Mouse (Mus musculus) embryo, embryonic 10 days (tissue): ENCODE measurements at regions not wholly inside any gene's neighbourhood (a gene's known extent, or its start where the extent isn't known, plus 50 kb on each side); places are given as distances from the start of the nearest gene placed in this dataset.
A peak's percentile ranks its signal among the peaks of the same experiment; 100 is the strongest.

Experiments used
- DNase-seq: peaks from one replicate; pipeline ENCODE4 v3.0.0-alpha.2; 2015; ENCODE audit warnings: low spot score

DNA sequence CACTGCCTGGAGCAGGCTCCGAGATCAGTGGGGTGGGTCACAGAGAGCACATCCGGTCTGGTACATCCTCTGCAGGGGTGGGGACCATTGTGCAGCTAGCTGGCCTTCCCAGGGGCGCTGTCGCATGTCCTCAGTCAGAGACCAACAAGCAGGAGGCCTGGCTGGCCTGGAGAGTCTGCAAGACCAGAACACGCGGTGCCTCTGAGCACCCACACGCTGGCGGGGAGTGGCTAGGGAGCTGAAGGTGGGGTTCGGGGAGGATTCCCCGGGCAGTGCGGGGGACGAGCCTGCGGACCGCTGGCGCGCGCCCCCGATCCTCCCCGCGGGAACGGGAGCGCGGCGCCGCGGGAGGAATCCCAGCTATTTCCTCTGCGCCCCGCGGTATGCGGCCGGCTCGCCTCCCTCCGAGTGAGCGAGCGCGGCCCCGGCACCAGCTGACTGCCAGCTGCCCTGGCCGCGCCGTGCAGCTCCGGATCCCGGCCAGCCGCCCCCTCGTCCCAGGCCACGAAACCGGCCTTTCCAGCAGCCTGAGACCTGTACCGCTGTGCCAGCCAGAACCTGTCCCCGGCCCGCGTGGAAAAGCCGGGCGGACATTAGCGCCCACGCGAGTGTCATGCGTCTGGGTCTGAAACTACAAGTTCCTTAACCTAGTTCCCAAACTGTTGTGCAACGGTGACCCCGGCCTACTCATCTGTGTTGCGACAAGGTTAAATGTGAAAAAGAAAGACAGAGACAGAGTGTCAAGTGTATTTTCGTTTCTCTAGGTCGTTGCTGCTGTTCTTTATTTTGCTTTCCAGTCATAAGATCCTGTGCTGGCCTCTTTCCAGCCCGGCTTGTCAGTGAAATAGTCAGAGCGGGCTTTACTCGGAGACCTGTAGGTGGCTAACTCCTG is 61.2 kb downstream of the Pkdcc start:
- peak; percentile 82 for DNase-seq

DNA sequence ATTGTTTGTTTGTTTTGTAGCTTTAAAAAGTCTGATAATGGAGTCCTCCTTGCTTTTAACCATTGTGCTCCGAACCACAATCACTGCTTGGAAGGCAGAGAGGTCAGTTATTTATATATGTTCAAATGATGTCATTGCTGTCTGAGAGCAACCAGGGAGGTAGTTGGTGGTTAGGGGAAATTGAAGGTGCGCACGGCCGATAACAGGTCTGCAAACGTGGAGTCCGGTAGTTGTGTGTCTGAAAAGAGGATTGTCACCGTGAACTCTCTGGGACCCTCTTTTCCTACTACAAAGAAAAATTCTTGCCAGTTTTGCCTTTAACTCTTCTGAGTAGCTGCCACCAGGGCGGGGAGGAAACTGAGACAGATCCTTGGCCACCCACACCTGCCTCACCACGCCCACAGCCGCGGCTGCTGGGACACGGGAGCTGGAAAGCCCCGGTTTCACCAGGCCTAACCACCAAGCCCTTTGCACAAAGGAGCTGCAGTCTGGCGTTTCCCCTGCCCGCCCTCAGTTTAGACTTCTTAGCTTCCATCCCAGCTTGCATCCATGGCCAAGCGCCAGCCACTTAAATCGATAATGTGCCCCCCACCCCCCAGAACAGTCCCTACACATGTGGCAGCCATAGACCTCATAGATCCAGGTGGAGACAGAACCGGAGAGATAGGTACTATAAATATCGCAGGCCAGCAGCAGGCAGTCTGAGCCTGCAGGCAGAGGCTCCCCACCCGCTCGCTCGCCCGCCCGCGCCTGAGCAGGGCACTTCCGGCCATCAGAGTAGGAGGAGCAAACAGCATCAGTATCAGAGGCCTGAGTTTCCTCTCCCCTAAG is 62.2 kb downstream of the Pkdcc start:
- peak; percentile 81 for DNase-seq

DNA sequence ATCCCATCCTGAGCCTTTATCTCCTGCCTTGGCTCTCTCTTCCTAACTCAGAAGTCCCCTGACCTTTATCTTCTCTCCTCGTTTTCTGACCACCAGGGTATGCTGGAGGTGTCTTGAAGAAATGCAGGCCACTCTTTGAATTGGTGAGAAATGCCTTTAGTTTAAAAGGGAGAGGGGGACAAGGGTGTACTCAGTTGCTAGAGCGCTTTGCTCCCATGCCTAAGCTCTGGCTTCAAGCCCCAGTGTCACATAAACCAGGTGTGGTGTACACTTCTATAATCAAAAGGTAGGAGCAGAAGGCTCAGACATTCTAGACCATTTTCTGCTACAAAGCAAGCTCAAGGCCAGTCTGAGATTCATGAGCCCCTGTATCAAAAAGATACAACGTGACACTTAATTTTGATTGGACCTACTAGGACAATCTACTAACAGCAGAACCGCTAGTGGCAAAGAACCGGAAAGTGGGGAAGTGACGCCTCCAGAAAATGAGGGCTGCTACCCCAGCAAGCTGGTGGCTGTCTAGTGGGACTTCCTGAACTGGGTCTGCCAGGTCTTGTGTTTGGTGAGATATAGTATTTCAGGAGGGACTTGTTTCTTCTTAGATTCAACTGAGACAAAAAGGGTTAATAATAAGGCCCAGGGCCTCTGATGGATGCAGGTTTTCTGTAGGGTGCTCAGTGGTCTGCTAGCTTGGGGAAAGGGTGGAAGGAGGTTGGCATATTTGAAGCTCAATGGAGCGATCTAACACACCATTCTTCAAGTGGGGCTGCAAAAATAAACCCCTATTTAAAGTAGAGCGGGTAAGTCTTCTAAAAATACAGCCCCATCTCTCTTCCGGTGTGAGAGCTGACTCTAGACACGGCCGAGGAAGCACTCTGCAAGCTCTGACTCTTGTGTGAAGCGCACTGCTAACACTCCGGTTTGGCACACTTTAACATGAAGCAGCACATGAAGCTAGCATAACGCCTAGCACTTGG is 63.1 kb downstream of the Pkdcc start:
- DNase-seq, result no peak

DNA sequence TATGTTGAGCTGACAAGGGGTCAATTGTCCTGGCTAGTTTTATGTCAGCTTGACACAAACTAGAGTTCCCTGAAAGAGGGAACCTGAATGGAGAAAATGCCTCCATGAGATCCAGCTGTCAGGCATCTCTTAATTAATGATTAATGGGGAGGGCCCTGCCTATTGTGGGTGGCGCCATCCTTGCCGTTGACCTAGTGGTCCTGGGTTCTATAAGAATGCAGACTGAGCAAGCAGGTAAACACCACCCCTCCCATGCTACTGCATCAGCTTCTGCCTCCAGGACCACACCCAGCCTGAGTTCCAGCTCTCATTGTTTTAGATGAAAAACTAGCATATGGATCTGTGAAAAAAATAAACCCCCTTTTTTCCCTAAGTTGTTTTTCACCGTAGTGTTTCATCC is 67.4 kb upstream of the Eml4 start:
- DNase-seq, result no peak

DNA sequence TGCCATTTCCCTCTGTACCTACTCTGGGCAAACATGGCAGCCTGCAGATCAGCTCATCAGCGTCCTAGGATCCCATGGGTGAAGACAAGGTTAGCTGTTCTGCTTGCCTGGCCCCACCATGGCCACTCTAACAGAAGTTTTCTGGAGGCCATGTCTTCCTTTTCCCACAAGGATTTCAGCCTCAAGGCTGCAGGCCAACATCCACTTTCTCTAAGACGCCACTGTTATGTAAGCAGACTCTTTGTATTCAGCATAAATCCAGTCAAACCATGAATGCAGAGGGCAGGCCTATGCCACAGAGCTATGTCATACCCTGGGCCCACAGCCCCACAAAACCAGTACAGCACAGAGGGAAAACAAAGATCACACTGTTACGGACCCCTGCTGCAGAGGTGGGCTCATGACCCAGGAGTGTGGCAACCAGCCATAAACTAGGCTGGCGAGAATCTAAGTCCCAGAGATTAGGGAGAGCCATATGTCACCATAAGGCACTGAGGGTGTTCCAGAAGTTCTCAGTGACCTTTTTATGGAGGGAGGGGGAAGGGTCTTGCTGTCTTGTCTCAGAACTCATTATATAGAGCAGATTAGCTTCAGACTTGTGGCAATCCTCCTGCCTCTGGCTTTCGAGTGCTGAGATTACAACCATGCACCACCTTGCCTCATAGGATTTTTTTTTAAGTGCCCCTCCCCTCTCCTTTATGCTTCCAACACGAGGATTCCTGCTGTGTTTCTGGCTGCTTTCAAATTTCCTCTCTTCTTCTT is 63.2 kb upstream of the Eml4 start:
- no peak for DNase-seq

DNA sequence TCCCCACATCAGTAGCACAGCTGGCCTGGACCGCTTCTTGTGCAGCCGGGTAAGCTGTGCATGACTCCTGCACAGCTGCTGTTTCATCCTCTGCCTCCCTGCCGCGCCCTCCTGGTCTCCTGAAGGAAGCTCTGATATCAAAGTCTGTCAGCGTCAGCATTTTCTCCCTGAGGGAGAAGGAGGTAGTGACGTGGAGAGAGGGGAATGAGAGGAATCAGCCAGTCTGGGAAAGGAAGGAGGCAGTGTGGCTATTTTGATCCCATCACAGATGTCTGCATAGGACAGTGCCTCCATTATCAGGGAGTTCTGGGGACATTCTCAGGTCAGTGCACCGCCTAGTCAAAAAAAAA is 62.6 kb upstream of the Eml4 start:
- peak; percentile 60 for DNase-seq

DNA sequence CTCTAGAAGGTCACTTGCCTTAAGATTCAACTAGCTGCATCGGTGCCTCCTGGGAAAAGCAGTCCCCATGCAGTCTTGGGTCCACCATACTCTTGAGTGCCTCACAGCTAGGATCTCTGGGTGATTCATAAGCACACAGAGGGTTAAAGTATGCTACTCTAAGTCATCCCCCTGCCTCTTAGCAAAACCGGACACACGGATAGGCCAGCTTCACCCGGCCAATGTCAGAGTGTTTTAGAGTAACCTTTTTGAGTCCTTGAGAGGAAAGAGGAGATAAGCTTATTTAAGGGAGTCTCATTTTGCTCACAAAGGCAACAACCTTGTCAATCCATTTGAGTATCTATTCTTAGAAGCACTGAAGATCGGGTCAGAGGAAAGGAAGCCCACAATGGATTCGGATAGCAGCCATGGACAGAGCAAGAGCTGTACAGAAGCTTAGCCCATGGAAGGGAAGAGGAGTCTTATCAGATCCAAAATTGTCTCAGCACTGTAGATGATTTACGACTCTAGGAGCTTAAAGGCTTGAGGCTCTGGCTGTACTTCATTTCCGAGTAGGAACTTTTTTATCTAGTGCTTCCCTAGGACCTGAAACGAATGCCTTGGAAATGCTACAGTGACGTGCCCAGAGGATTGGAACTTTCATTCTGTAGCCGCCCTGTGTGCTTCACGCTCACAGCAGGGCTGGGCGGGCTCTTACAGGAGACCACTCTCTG is 55.0 kb upstream of the Eml4 start:
- DNase-seq, result no peak

DNA sequence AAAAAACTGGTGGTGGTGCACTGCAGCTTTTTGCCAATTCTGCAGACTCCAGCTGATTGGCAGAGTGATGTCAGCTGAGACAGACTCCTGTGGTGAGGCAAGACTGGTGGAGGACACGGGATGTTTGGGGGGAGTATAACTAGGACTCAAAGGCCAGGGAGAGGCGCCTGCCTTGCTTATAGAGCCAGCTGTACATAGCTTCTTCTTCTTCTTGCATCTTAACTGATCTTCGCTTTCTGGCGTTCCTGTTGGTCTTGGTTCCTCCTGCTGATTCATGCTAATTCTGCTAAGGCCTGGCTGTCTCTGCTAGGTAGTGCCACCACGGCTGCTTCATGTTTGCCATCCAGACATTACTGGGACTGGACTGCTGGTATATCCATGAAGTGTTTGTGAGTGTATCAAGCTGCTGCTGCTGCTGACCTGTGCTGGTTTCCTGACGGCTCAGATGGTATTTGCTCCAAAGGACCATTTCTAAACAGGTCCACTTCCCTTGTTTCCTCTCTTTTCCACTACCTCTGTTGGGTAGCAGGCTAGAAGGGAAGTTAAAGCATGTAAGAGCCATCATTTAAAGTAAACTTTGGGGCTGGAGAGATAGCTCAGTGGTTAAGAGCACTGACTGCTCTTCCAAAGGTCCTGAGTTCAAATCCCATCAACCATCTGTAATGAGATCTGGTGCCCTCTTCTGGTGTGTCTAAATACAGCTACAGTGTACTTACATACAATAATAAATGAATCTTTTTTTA is 53.2 kb upstream of the Eml4 start:
- no peak for DNase-seq
